Mouse (Mus musculus): ENCODE data around the gene Coro1b. TPM values are rescaled to one million over a fixed set of nuclear protein-coding genes. Genes with fewer than 3 reads are reported as not detected.
"Not testable (repeated sequence)": the region's sequence is repeated elsewhere in the genome, so short reads cannot be mapped to it uniquely, and the experiment has no call there.

Gene Coro1b
- polyA plus RNA-seq, 1 experiment from 2014 or later = 102 TPM

DNA sequence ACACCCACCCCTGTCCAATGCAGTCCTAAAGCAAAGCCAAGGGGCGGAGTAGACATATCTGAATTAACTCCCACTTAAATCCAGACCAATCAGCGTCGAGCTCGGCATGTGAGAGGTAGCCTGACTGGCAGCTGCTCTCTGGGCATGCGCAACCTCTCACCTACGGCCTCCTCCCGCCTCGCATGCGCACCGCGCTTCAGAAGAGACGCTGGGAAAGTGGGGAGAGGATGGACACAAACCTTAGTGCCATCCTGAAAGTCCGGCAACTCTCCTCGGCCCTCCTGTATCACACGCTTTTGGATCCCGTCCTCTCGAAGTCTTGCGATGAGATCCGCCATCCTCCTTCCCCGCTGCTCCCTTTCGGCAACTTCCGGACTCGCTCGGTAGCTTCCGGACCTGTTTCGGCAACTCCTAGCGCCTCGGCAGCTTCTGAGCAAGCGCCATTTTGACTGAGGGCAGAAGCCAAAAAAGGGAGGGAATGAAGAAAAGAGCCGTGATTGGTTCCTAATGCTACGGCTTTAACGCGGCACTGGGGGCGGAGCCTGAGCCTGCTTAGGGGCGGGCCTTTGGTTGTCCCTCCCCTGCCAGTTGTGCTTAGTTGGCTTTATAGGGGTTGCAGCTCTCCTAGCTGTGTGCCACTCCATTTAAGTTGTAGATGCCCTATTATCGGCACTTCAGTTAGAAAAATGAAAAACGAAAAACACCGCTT, 27.2 kb upstream of the Coro1b start:
- 2% methylated on average over 38 of the region's 38 CpGs for WGBS
- Histone ChIP-seq H3K36me3 (peaks cover 21% of the 10 kb centered on the region), H3K27ac (replicated peaks) (peak overlapping the region; percentile 94), H3K9me3 (replicated peaks) (no peaks in the 10 kb centered on the region), H3K4me1 (peaks cover 25% of the 10 kb centered on the region), H3K27me3 (replicated peaks) (no peaks in the 10 kb centered on the region), H3K9ac (replicated peaks) (peak overlapping the region; percentile 57), H3K4me3 (replicated peaks) (peak overlapping the region; percentile 62), H3K4me2 (peak overlapping the region; percentile 48)
- peak; percentile 88 for ATAC-seq (ENCODE audit: low FRiP score)

DNA sequence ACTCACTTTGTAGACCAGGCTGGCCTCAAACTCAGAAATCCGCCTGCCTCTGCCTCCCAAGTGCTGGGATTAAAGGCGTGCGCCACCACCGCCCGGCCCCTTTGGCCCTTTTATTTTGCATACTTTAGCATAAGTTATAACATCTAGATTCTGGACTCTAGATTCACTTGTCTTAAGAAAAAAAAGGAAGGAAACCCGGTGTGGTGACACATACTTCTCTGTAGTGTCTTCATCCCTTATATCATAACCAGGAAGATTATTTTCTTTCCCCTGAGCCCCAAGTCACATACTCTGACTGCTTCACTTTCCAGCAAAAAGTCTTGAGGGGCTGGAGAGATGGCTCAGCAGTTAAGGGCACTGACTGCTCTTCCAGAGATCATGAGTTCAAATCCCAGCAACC, 26.5 kb upstream of the Coro1b start:
- not testable (repeated sequence) for H3K9me3 ChIP-seq (replicated peaks); H3K9ac ChIP-seq (replicated peaks); H3K4me3 ChIP-seq (replicated peaks); ATAC-seq (ENCODE audit: low FRiP score); H3K27me3 ChIP-seq (replicated peaks)
- H3K4me1 ChIP-seq = peaks cover 31% of the 10 kb centered on the region
- H3K27ac ChIP-seq (replicated peaks) = 0 out of 2 replicates have a peak overlapping the region, but pooled peaks have one; percentile 94
- H3K36me3 ChIP-seq = peaks cover 15% of the 10 kb centered on the region
- peak overlapping the region; percentile 48 for H3K4me2 ChIP-seq
- WGBS = 69% methylated on average over 6 of the region's 6 CpGs

DNA sequence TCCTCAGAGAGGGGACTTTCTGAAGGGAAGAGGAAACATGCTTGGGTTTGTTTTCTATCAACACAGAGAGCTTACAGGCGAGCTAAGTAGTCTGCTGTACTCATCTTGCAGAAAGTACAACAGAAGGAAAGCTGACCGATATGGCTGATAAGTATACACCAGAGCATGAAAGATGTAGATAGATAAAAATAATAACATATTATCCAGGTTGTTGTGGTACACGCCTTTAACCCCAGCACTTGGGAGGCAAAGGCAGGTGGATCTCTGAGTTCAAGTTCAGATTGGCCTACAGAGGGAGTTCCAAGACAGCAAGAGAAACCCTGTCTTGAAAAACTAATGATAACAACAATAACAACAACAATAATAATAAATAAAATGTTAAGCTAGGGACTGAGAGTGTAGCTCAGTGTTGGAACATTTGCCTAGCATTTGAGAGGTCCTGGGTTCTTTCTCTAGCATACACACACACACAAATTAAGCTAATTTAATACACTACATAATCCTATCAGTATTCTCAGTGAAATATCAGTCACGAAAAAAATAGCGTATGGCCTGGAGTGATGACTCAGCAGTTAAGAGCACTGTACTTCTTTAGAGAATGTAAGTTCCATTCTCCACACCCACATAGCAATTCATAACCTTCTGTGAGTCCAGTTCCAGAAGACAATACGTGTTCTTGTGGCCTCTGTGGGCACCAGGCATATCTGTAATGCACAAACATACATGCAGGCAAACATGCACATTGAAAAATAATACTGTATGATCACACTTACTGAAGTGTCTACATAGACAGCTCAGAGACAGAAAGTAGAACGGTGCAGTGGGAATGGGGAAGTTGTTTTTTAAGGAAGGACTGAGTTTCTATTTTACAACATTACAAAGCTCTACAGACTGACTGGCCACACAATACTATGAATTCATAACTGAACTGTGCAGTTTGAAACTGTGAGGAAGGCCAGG, 25.7 kb upstream of the Coro1b start:
- H3K27ac ChIP-seq (replicated peaks) = no peak overlapping the region
- ATAC-seq (ENCODE audit: low FRiP score) = no peak
- no peaks in the 10 kb centered on the region for H3K9me3 ChIP-seq (replicated peaks)
- H3K9ac ChIP-seq (replicated peaks) = no peak overlapping the region
- H3K36me3 ChIP-seq = peaks cover 10% of the 10 kb centered on the region
- H3K4me3 ChIP-seq (replicated peaks) = no peak overlapping the region
- peaks cover 39% of the 10 kb centered on the region for H3K4me1 ChIP-seq
- WGBS = 87% methylated on average over 7 of the region's 7 CpGs
- H3K27me3 ChIP-seq (replicated peaks) = no peaks in the 10 kb centered on the region
- no peak overlapping the region for H3K4me2 ChIP-seq

DNA sequence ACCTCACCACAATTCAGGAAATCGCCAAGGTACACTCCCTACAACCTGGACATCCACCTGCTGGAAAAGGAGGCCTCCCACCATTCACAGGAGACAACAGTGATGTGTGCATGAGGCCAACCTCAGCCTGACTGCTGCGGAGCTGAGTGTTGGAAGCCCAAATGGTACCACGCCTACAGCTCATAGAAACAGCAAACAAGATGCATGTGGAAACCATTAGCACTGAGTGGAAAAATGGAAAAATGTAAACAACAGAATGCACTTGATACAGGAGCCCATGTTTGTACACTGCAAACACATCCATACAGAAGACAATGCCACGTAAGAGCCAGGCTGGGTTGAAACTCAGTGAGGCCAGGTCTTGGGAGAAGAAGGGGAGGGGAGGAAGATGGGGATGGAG, 24.0 kb upstream of the Coro1b start:
- Histone ChIP-seq H3K27ac (replicated peaks) (no peak overlapping the region), H3K36me3 (peaks cover 12% of the 10 kb centered on the region), H3K4me2 (peak overlapping the region; percentile 70; the same call in 1 of the 2 replicates), H3K9me3 (replicated peaks) (no peaks in the 10 kb centered on the region), H3K4me1 (peaks cover 42% of the 10 kb centered on the region), H3K4me3 (replicated peaks) (no peak overlapping the region), H3K9ac (replicated peaks) (no peak overlapping the region), H3K27me3 (replicated peaks) (no peaks in the 10 kb centered on the region)
- WGBS = 83% methylated on average over 4 of the region's 4 CpGs
- no peak for ATAC-seq (ENCODE audit: low FRiP score)

DNA sequence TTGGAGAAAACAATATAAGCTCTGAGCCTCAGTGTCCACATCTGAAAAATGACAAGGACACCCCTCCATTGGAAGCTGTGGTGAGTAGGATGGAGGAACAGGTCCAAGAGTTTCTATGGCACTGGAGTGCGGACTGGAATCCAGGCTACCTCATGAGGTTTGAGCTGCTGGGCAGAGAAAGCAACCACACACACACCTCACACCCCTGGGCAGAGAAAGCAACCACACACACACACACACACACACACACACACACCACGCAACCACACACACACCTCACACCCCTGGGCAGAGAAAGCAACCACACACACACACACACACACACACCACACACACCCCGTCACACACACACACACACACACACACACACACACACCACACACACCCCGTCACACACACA, 23.2 kb upstream of the Coro1b start:
- not testable (repeated sequence) for H3K27me3 ChIP-seq (replicated peaks); H3K9me3 ChIP-seq (replicated peaks)
- H3K27ac ChIP-seq (replicated peaks) = peak overlapping the region; percentile 69
- ATAC-seq (ENCODE audit: low FRiP score) = peak; percentile 34
- peak overlapping the region; percentile 87 for H3K4me3 ChIP-seq (replicated peaks)
- peaks cover 37% of the 10 kb centered on the region for H3K4me1 ChIP-seq
- peak overlapping the region; percentile 85 for H3K9ac ChIP-seq (replicated peaks)
- WGBS = 6% methylated on average over 4 of the region's 4 CpGs
- H3K4me2 ChIP-seq = peak overlapping the region; percentile 70
- peaks cover 20% of the 10 kb centered on the region for H3K36me3 ChIP-seq

DNA sequence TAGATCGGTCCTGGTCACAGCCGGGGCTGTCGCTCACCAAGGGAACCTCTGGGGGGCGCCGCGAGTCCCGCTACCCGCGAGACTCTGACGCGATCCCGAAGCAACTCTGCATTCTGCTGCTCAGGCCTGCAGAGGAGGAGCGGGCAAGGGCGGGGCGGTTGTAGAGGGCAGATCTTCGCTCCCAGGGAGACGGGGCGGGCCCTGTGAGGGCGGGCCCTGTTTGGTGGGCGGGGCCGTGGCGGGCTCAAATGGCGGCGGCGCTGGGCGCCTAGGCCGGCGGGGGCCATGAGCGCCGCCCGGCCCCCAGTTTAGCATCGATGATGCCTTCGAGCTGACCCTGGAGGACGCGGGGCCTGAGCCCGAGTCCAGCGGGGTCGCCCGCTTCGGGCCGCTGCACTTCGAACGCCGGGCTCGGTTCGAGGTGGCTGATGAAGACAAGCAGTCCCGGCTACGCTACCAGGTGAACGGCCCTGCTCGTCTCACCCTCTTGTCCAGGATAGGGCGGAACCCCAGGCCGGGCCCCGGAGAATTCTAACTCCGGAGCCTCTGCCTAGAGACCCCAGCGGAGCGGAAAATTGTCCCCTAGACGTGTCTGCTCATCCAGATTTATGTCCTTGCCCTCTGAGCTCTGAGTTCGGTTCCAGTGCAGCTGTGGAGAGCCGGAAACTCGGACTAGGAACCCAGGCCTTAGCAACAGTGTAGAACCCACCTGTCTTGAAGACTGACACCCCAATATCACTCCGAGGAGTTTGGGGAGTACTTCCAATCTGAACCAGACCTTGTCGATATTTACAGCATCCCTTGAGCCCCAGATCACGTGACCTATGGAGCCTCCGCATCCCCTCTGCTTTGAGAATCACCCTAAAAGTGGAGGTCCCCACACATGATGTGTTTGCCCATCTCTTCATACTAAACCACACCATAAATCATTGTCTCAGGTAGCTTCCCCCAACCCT, 22.4 kb upstream of the Coro1b start, which contains the start of gene Aip:
Aip (minus strand) TSS at position 118 of the 956 bp plus-strand sequence.
- peak within 1 kb of the TSS; percentile 80 for H3K27ac ChIP-seq (replicated peaks)
- no peaks in the 10 kb centered on the region for H3K27me3 ChIP-seq (replicated peaks)
- H3K9me3 ChIP-seq (replicated peaks) = no peaks in the 10 kb centered on the region
- peaks cover 20% of the 10 kb centered on the region for H3K36me3 ChIP-seq
- peak within 1 kb of the TSS; percentile 70 for H3K4me2 ChIP-seq
- peak within 1 kb of the TSS; percentile 85 for H3K9ac ChIP-seq (replicated peaks)
- ATAC-seq (ENCODE audit: low FRiP score) = peak; percentile 91
- WGBS = under 1% methylated on average over 63 of the region's 64 CpGs
- H3K4me1 ChIP-seq = peaks cover 31% of the 10 kb centered on the region
- H3K4me3 ChIP-seq (replicated peaks) = peak within 1 kb of the TSS; percentile 87

DNA sequence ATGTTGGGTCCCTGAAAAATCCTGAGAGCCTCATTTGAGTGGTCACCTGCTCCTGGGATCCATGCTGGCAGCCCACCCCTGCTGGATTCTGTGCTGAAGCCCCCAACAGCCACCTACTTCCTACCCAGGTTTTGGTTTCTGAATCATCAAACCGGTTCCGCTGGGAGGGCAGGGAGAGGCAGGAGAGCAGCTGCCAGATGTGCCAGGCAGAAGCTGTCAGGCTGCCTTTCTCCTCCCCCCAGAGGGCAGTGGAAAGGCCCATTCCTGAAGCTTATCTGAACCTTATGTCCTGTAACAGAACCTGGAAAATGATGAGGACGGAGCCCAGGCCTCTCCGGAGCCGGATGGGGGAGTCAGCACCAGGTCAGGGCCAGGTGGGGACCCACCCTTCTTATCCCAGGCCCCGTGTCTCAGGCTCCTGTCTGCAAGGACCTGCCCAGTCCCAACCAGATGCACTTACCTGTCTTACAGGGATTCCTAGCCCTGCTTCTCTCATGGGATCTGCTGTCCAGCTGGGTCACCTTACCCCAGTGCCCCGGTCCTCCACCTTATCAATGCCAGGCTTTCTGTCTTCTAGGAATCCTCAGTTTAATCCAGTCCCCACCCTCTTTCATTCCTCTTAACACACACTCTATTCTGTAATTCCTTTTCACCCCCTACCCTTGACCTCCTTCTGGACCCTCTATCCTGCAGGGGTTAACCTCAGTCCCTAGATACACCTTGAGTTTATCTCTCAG, 21.5 kb upstream of the Coro1b start:
- no peaks in the 10 kb centered on the region for H3K9me3 ChIP-seq (replicated peaks)
- no peak for ATAC-seq (ENCODE audit: low FRiP score)
- peaks cover 27% of the 10 kb centered on the region for H3K4me1 ChIP-seq
- WGBS = 66% methylated on average over 7 of the region's 7 CpGs
- H3K27me3 ChIP-seq (replicated peaks) = no peaks in the 10 kb centered on the region
- peaks cover 28% of the 10 kb centered on the region for H3K36me3 ChIP-seq
- H3K27ac ChIP-seq (replicated peaks) = peak overlapping the region; percentile 80
- H3K4me2 ChIP-seq = peak overlapping the region; percentile 70
- H3K9ac ChIP-seq (replicated peaks) = peak overlapping the region; percentile 85
- H3K4me3 ChIP-seq (replicated peaks) = peak overlapping the region; percentile 87

DNA sequence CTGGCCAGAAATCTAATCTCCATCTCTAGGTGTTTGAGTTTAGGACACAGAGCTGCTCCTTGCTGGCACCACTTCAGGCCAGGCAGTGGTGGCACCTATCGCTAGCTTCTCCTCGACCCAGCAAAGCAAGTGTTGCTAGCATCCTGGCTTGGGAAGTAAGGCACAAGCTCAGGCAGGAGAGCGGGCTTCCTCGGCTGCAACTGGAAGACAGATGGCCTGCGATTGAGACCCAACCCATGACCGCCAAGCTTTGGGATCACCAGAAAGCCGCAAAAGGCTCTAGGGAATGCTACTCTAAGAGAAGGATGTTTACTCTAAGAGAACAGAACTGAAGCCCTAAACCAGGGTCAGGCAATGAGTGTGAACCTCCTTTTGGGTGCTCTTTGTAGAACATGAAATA, 19.0 kb upstream of the Coro1b start:
- H3K4me1 ChIP-seq = peaks cover 26% of the 10 kb centered on the region
- no peak overlapping the region for H3K4me3 ChIP-seq (replicated peaks)
- no peak overlapping the region for H3K4me2 ChIP-seq
- no peaks in the 10 kb centered on the region for H3K27me3 ChIP-seq (replicated peaks)
- H3K9me3 ChIP-seq (replicated peaks) = no peaks in the 10 kb centered on the region
- peaks cover 42% of the 10 kb centered on the region for H3K36me3 ChIP-seq
- H3K9ac ChIP-seq (replicated peaks) = no peak overlapping the region
- H3K27ac ChIP-seq (replicated peaks) = no peak overlapping the region
- WGBS = 92% methylated on average over 7 of the region's 7 CpGs
- ATAC-seq (ENCODE audit: low FRiP score) = no peak

DNA sequence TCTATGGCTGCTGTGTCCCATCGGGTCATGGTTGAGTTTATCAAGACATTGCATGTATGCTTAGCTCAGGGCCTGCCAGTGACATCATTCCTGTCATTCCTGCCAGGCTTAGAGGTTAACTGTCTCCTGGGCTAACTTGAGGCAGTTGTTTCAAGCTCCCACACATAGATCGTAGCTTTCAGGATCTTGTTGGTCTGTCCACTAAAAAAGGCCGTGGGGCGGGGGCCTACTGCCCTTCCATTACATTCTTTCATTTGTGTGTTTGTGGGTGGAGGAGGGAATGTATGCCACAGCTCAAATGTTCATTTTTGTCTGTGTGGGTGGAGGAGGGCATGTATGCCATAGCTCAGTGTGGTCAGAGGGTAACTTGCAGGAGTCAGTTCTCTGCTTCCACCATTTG, 18.3 kb upstream of the Coro1b start:
- Histone ChIP-seq H3K4me2 (no peak overlapping the region), H3K4me1 (peaks cover 19% of the 10 kb centered on the region), H3K36me3 (peaks cover 42% of the 10 kb centered on the region), H3K27me3 (replicated peaks) (no peaks in the 10 kb centered on the region), H3K9me3 (replicated peaks) (no peaks in the 10 kb centered on the region), H3K4me3 (replicated peaks) (no peak overlapping the region), H3K9ac (replicated peaks) (no peak overlapping the region), H3K27ac (replicated peaks) (no peak overlapping the region)
- ATAC-seq (ENCODE audit: low FRiP score) = no peak
- WGBS = 97% methylated on average over 4 of the region's 4 CpGs

DNA sequence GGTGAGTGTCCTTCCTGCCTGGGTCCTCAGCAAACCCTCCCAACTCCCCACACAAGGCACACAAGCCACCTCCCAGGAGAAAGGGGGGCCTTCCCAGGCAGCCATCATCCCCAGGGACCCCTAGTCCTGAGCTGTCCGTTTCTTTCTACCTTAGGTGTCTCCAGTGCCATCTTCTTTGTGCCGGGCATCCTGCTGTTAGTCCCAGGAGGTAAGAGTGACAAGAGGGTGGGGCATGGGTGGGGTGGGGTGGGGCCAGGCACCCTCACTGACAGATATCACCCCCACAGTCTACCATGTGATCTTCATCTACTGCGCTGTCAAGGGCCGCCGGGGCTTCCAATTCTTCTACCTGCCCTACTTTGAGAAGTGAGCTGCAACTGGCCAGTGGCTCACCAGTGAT, 17.3 kb upstream of the Coro1b start:
- ATAC-seq (ENCODE audit: low FRiP score) = no peak
- H3K9ac ChIP-seq (replicated peaks) = no peak overlapping the region
- no peaks in the 10 kb centered on the region for H3K27me3 ChIP-seq (replicated peaks)
- peaks cover 42% of the 10 kb centered on the region for H3K36me3 ChIP-seq
- WGBS = 94% methylated on average over 5 of the region's 5 CpGs
- H3K27ac ChIP-seq (replicated peaks) = no peak overlapping the region
- H3K4me2 ChIP-seq = no peak overlapping the region
- peaks cover 17% of the 10 kb centered on the region for H3K4me1 ChIP-seq
- no peaks in the 10 kb centered on the region for H3K9me3 ChIP-seq (replicated peaks)
- no peak overlapping the region for H3K4me3 ChIP-seq (replicated peaks)
